Mouse (Mus musculus): ENCODE measurements around the gene Gje1. TPM values are rescaled to one million over a fixed set of nuclear protein-coding genes. Genes with fewer than 3 reads are reported as not detected.

The Gje1 gene
- polyA plus RNA-seq (2012; rRNA removed; ENCODE audit: low replicate concordance), result not detected in 2 replicates

GRCm38 (mm10) chr10:14718114-14718513, at the start of gene Gje1:
Gje1 (minus strand) TSS chr10:14718214.

GRCm38 (mm10) chr10:14705072-14706066, 12.6 kb downstream of the Gje1 start, which contains the start of the genes Vta1 and Nmbr:
Vta1 (minus strand) TSS chr10:14705560.
Nmbr (plus strand) TSS chr10:14705591.

Other genes with a start within 250 kb of the Gje1 start
- 2.7 and 2.8 TPM in 2 replicates for gene Adgrg6, start 172.6 kb downstream of the Gje1 start, polyA plus RNA-seq (2012; rRNA removed; ENCODE audit: low replicate concordance)
- 82.7 and 122 TPM in 2 replicates for gene Vta1, start 12.7 kb downstream of the Gje1 start, polyA plus RNA-seq (2012; rRNA removed; ENCODE audit: low replicate concordance)
- not detected in 2 replicates for gene Nmbr, start 12.6 kb downstream of the Gje1 start, polyA plus RNA-seq (2012; rRNA removed; ENCODE audit: low replicate concordance)